ENCODE assay signal across 8 mouse cellular contexts in the genomic region with DNA sequence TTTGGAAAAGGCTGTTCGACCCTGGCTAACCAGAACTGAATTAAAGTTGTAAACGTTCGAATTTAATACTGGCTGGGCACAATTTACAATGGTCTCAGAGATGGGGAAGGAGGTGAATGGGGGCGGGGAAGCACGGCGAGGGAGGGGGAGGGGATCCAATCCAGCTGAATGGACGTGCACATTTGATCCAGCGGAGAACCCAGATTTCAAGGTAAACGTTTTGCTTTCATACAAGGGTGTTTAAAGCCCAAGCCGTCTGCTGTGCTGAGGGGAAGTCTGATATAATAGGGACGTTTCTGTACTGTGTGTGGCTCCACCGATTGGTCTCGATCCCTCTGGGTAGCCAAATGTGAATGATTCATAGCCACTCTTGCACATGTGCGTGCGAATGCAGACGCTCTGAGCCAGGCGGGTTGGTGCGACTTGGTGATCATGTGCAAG. TPM values are rescaled to one million over a fixed set of nuclear protein-coding genes. Genes with fewer than 3 reads are reported as not detected.
DNase-seq lines count a peak whose midpoint lies in the region; ATAC-seq and TF ChIP-seq lines count a peak whose summit lies in the region.
"Had no signal": no experiment of that assay in that cellular context is flagged by ENCODE, and none has a peak within 500 bp of the region (broad histone marks: within the 10 kb centered on the region; RNA-seq: fewer than 3 reads in every experiment).

No protein-coding gene starts in this region.

- WGBS in midbrain, embryonic 16.5 days: under 1% methylated on average over 18 of the region's 18 CpGs

- H3K9me3 ChIP-seq in midbrain, embryonic 16.5 days (replicated peaks; ENCODE audit: control insufficient read depth, low read length, poor library complexity, severe bottlenecking): no peaks in the 10 kb centered on the region

- H3K36me3 ChIP-seq in testis, adult 2 months (ENCODE audit: control insufficient read depth, insufficient read depth, low read length): no peaks in the 10 kb centered on the region
- H3K36me3 ChIP-seq in midbrain, embryonic 16.5 days (ENCODE audit: control insufficient read depth, insufficient read depth, low read length): peaks cover 7% of the 10 kb centered on the region; the same call in 1 of the 2 replicates

- H3K9ac ChIP-seq in midbrain, embryonic 16.5 days (ENCODE audit: low read depth, low read length): peak overlapping the region; percentile 98

- H3K4me1 ChIP-seq in testis, adult 2 months (ENCODE audit: control insufficient read depth, insufficient read depth, low read length): peaks cover 15% of the 10 kb centered on the region
- no peaks in the 10 kb centered on the region for H3K4me1 ChIP-seq in embryonic fibroblast, embryonic 13.5 days (ENCODE audit: control insufficient read depth, insufficient read depth, low read length)
- H3K4me1 ChIP-seq in midbrain, embryonic 16.5 days (ENCODE audit: control insufficient read depth, insufficient read depth, low read length): peaks cover 16% of the 10 kb centered on the region

- ATAC-seq in midbrain, embryonic 16.5 days: peak; percentile 40
- ATAC-seq in granulocyte monocyte progenitor cell, adult 5-6 weeks (replicated peaks; ENCODE audit: poor library complexity, severe bottlenecking): no peak

- TF ChIP-seq POLR2A in testis, adult 2 months (IDR thresholded peaks at IDR 0.05; ENCODE audit: control insufficient read depth, low read depth, low read length): no peak
- TF ChIP-seq POLR2A in embryonic fibroblast, embryonic 13.5 days (IDR thresholded peaks at IDR 0.05; ENCODE audit: low read depth, low read length): peak; percentile 36; the same call in 1 of the 2 replicates

- no peak for TF ChIP-seq CTCF in testis, adult 2 months (IDR thresholded peaks at IDR 0.05; ENCODE audit: control insufficient read depth, insufficient read depth, insufficient replicate concordance, low read depth, low read length)
- no peak for TF ChIP-seq CTCF in embryonic fibroblast, embryonic 13.5 days (IDR thresholded peaks at IDR 0.05; ENCODE audit: borderline replicate concordance, insufficient read depth, low read length)

- H3K4me3 ChIP-seq in testis, adult 2 months (ENCODE audit: control insufficient read depth, low read depth, low read length): 0 out of 2 replicates have a peak overlapping the region, but pooled peaks have one; percentile 7
- H3K4me3 ChIP-seq in embryonic fibroblast, embryonic 13.5 days (ENCODE audit: insufficient read depth, low read length): peak overlapping the region; percentile 59
- peak overlapping the region; percentile 94 for H3K4me3 ChIP-seq in midbrain, embryonic 16.5 days (ENCODE audit: low read depth, low read length)

- H3K27ac ChIP-seq in testis, adult 2 months (ENCODE audit: control insufficient read depth, insufficient read depth, low read depth, low read length): no peak overlapping the region
- H3K27ac ChIP-seq in embryonic fibroblast, embryonic 13.5 days (ENCODE audit: insufficient read depth, low read length): peak overlapping the region; percentile 50; the same call in 1 of the 2 replicates
- H3K27ac ChIP-seq in midbrain, embryonic 16.5 days (ENCODE audit: low read length): peak overlapping the region; percentile 98
- H3K27ac ChIP-seq: macrophage had no signal

- H3K27me3 ChIP-seq in testis, adult 2 months (ENCODE audit: control insufficient read depth, insufficient read depth, low read length): peaks cover 6% of the 10 kb centered on the region; the same call in 1 of the 2 replicates
- H3K27me3 ChIP-seq in midbrain, embryonic 16.5 days (ENCODE audit: control insufficient read depth, insufficient read depth, low read depth, low read length): no peaks in the 10 kb centered on the region

- H3K4me2 ChIP-seq in midbrain, embryonic 16.5 days (ENCODE audit: low read length): peak overlapping the region; percentile 60

- DNase-seq in testis, postnatal 10 days (ENCODE audit: low spot score): no peak
- peak; percentile 51 to 54 for DNase-seq in layer of hippocampus, postnatal 10 days (ENCODE audit: low spot score in 2 of 2)
- DNase-seq in spleen, adult 12 weeks (ENCODE audit: low spot score): no peak

RNA-seq across cellular contexts. Expression of a gene that starts 2.0 kb away (rescaled TPM):
- 0.06 and 0.10 TPM in 2 replicates for polyA plus RNA-seq in testis, adult 2 months (2012; rRNA removed)
- 8.4 and 10.9 TPM in 2 replicates for polyA plus RNA-seq in embryonic fibroblast, embryonic 13.5 days (2011; ENCODE audit: insufficient read length, low read depth, missing spikeins)
- total RNA-seq in layer of hippocampus, postnatal 10 days (2021): 10 to 100 TPM; 76.0 to 82.2 TPM
- 34.3 and 35.0 TPM in 2 replicates for polyA plus RNA-seq in midbrain, embryonic 16.5 days (2015; fragmentation: Nextera tagmentation; extraction: Ambion mirVana)
- total RNA-seq in granulocyte monocyte progenitor cell, adult 5-6 weeks (2014; fragmentation: Nextera tagmentation): not detected in 2 replicates
- total RNA-seq in granulocyte monocyte progenitor cell, adult 5-6 weeks (2017): not detected in 2 replicates
- polyA plus RNA-seq: macrophage had no signal

Comparison
In these comparisons a context has a peak if more than half of its experiments do, and no peak if none do; other contexts are left out.
1. H3K4me3 ChIP-seq: peak in every context shown above with its lines; median percentile 94 in midbrain, embryonic 16.5 days; 59 in embryonic fibroblast, embryonic 13.5 days; 7 in testis, adult 2 months.
2. DNase-seq: peak in layer of hippocampus, postnatal 10 days (2 of 2); none in testis, postnatal 10 days (single experiment) and spleen, adult 12 weeks (single experiment).